Mouse (Mus musculus) embryonic fibroblast, embryonic 13.5 days (primary cell): Measurements from ENCODE around the gene Gm17651.

Experiments used
- CTCF ChIP-seq: IDR thresholded peaks from 2 replicates; pipeline ENCODE4 v1.5.1; 2011; ENCODE audit warnings: mild to moderate bottlenecking, control low read depth, low read length, moderate library complexity, borderline replicate concordance; ENCODE audit not compliant: insufficient read depth
- POLR2A ChIP-seq: IDR thresholded peaks from 2 replicates; pipeline ENCODE4 v1.6.1; 2011; ENCODE audit warnings: low read depth, mild to moderate bottlenecking, control low read depth, low read length, moderate library complexity

DNA sequence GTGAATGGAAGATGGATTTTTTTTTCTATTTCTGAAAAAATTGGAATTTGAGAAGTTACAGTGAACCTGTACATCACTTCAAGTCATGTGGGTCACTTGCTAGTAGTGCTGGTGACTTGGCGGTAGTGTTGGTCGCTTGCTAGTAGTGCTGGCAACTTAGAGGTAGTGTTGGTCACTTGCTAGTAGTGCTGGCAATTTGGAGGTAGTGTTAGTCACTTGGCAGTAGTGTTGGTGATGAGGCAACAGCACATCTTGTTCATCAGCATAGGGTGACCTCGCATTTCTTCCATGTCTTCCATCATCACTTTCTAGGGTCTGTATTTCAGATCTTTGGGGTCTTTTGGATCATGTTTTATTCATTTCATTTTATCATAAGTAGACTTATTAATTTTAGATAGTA is 1.6 kb upstream of the Gm17651 start:
- TF ChIP-seq CTCF (no peak), POLR2A (no peak)
